In the genomic region with DNA sequence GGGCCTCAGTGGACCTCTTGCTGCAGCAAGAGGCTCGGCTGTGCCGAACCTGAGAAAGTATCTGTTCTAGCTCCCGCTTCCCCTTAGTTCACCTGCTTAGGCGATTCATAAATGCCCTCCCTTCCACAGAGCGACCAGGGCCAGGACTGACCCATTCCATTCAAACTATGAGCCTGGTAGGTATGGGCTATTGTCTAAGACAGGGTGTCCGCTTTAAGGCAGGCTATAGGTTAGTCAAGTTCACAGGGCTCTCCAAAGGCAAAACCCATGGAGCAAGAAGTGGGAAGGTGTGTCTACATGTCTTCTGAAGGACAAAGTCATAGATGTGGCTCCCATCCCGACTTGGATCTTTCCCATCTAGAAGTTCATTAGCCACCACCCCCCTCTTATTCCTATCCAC, we compare ENCODE assay signal across 11 mouse cellular contexts. TPM values are rescaled to one million over a fixed set of nuclear protein-coding genes. Genes with fewer than 3 reads are reported as not detected.
DNase-seq lines count a peak whose midpoint lies in the region; ATAC-seq lines count a peak whose summit lies in the region.
"Had no signal": no experiment of that assay in that cellular context is flagged by ENCODE, and none has a peak within 500 bp of the region (broad histone marks: within the 10 kb centered on the region; RNA-seq: fewer than 3 reads in every experiment).

No protein-coding gene starts in this region.

- H3K27ac ChIP-seq in limb, embryonic 13.5 days = no peak overlapping the region
- H3K27ac ChIP-seq in limb, embryonic 10.5 days = no peak overlapping the region
- peak overlapping the region; percentile 99 for H3K27ac ChIP-seq in forebrain, embryonic 12.5 days
- peak overlapping the region; percentile 94 for H3K27ac ChIP-seq in hindbrain, embryonic 16.5 days (ENCODE audit: low read depth, low read length)
- H3K27ac ChIP-seq in neural tube, embryonic 14.5 days (ENCODE audit: low read depth, low read length) = peak overlapping the region; percentile 78
- H3K27ac ChIP-seq: limb, embryonic 12.5 days had no signal

- peaks cover 58% of the 10 kb centered on the region for H3K27me3 ChIP-seq in limb, embryonic 13.5 days
- peaks cover 62% of the 10 kb centered on the region for H3K27me3 ChIP-seq in limb, embryonic 10.5 days (ENCODE audit: low read depth, poor library complexity, severe bottlenecking)
- peaks cover 27% of the 10 kb centered on the region for H3K27me3 ChIP-seq in forebrain, embryonic 12.5 days
- peaks cover 11% of the 10 kb centered on the region; the same call in 1 of the 2 replicates for H3K27me3 ChIP-seq in hindbrain, embryonic 16.5 days (replicated peaks; ENCODE audit: control insufficient read depth, insufficient read depth, low read length)
- H3K27me3 ChIP-seq in neural tube, embryonic 14.5 days (ENCODE audit: control insufficient read depth, insufficient read depth, low read length) = peaks cover 8% of the 10 kb centered on the region; the same call in 1 of the 2 replicates

- H3K4me2 ChIP-seq in limb, embryonic 13.5 days (replicated peaks) = peak overlapping the region; percentile 77
- peak overlapping the region; percentile 81 for H3K4me2 ChIP-seq in forebrain, embryonic 12.5 days
- H3K4me2 ChIP-seq in hindbrain, embryonic 16.5 days (ENCODE audit: low read length) = peak overlapping the region; percentile 84
- peak overlapping the region; percentile 84 for H3K4me2 ChIP-seq in neural tube, embryonic 14.5 days (ENCODE audit: low read depth, low read length)

- no peak overlapping the region for H3K9ac ChIP-seq in limb, embryonic 13.5 days
- peak overlapping the region; percentile 98 for H3K9ac ChIP-seq in forebrain, embryonic 12.5 days
- peak overlapping the region; percentile 76 for H3K9ac ChIP-seq in hindbrain, embryonic 16.5 days (ENCODE audit: low read depth, low read length)
- H3K9ac ChIP-seq in neural tube, embryonic 14.5 days (replicated peaks; ENCODE audit: low read depth, low read length) = peak overlapping the region; percentile 76; the same call in 1 of the 2 replicates

- ATAC-seq in limb, embryonic 13.5 days (ENCODE audit: low FRiP score, low read depth) = no peak
- no peak for ATAC-seq in forebrain, embryonic 12.5 days (ENCODE audit: low FRiP score)
- no peak for ATAC-seq in hindbrain, embryonic 16.5 days
- ATAC-seq in neural tube, embryonic 14.5 days (ENCODE audit: low read depth) = no peak

- no peaks in the 10 kb centered on the region for H3K9me3 ChIP-seq in limb, embryonic 13.5 days
- H3K9me3 ChIP-seq in limb, embryonic 10.5 days (replicated peaks) = no peaks in the 10 kb centered on the region
- no peaks in the 10 kb centered on the region for H3K9me3 ChIP-seq in forebrain, embryonic 12.5 days
- no peaks in the 10 kb centered on the region for H3K9me3 ChIP-seq in hindbrain, embryonic 16.5 days (ENCODE audit: control insufficient read depth, low read length)
- H3K9me3 ChIP-seq in neural tube, embryonic 14.5 days (ENCODE audit: control insufficient read depth, low read length) = no peaks in the 10 kb centered on the region
- H3K9me3 ChIP-seq: limb, embryonic 12.5 days had no signal

- peaks cover 10% of the 10 kb centered on the region for H3K36me3 ChIP-seq in limb, embryonic 13.5 days
- H3K36me3 ChIP-seq in limb, embryonic 10.5 days = peaks cover 18% of the 10 kb centered on the region
- H3K36me3 ChIP-seq in forebrain, embryonic 12.5 days (replicated peaks) = peaks cover 17% of the 10 kb centered on the region; the same call in 1 of the 2 replicates
- no peaks in the 10 kb centered on the region for H3K36me3 ChIP-seq in hindbrain, embryonic 16.5 days (ENCODE audit: control insufficient read depth, insufficient read depth, low read length)
- H3K36me3 ChIP-seq in neural tube, embryonic 14.5 days (ENCODE audit: control insufficient read depth, insufficient read depth, low read length) = no peaks in the 10 kb centered on the region

- WGBS in limb, embryonic 13.5 days = 80% methylated on average over 7 of the region's 7 CpGs
- WGBS in limb, embryonic 10.5 days = 80% methylated on average over 7 of the region's 7 CpGs
- WGBS in forebrain, embryonic 12.5 days = 29% methylated on average over 7 of the region's 7 CpGs
- 32% methylated on average over 7 of the region's 7 CpGs for whole genome bisulfite sequencing in hindbrain, embryonic 16.5 days
- WGBS in neural tube, embryonic 14.5 days = 33% methylated on average over 7 of the region's 7 CpGs

- DNase-seq in limb, embryonic 10.5 days (ENCODE audit: low spot score) = no peak
- no peak for DNase-seq in urinary bladder, adult 2 months (ENCODE audit: low spot score)
- DNase-seq in cerebellum, postnatal 14 days = no peak
- DNase-seq in adrenal gland, adult 8-10 months = no peak
- DNase-seq: gastrocnemius, postnatal 14 days; right cerebral cortex, postnatal 14 days had no signal

- H3K4me3 ChIP-seq in limb, embryonic 13.5 days = no peak overlapping the region
- H3K4me3 ChIP-seq in limb, embryonic 10.5 days = no peak overlapping the region
- peak overlapping the region; percentile 77 for H3K4me3 ChIP-seq in forebrain, embryonic 12.5 days (replicated peaks)
- H3K4me3 ChIP-seq in hindbrain, embryonic 16.5 days (ENCODE audit: low read length) = peak overlapping the region; percentile 75
- peak overlapping the region; percentile 73 for H3K4me3 ChIP-seq in neural tube, embryonic 14.5 days (ENCODE audit: low read depth, low read length)

- H3K4me1 ChIP-seq in limb, embryonic 13.5 days = peaks cover 73% of the 10 kb centered on the region
- peaks cover 73% of the 10 kb centered on the region for H3K4me1 ChIP-seq in limb, embryonic 10.5 days
- H3K4me1 ChIP-seq in forebrain, embryonic 12.5 days = peaks cover 74% of the 10 kb centered on the region
- peaks cover 65% of the 10 kb centered on the region for H3K4me1 ChIP-seq in hindbrain, embryonic 16.5 days (ENCODE audit: control insufficient read depth, insufficient read depth, low read depth, low read length)
- peaks cover 56% of the 10 kb centered on the region for H3K4me1 ChIP-seq in neural tube, embryonic 14.5 days (ENCODE audit: control insufficient read depth, insufficient read depth, low read length)

RNA-seq across cellular contexts. Expression of gene Pank4, which starts 1.2 kb away (rescaled TPM):
- polyA plus RNA-seq in limb, embryonic 13.5 days (2015; fragmentation: Nextera tagmentation; extraction: Ambion mirVana) = 46.0 and 48.2 TPM in 2 replicates
- polyA plus RNA-seq in limb, embryonic 10.5 days (2016; fragmentation: Nextera tagmentation; extraction: Ambion mirVana) = 45.8 and 56.5 TPM in 2 replicates
- polyA plus RNA-seq in forebrain, embryonic 12.5 days (2016; fragmentation: Nextera tagmentation; extraction: Ambion mirVana) = 46.7 and 51.8 TPM in 2 replicates
- polyA plus RNA-seq in hindbrain, embryonic 16.5 days (2015; fragmentation: Nextera tagmentation; extraction: Ambion mirVana) = 37.8 and 39.5 TPM in 2 replicates
- 36.1 and 37.3 TPM in 2 replicates for polyA plus RNA-seq in neural tube, embryonic 14.5 days (2014; fragmentation: Nextera tagmentation; extraction: Ambion mirVana)
- polyA plus RNA-seq in urinary bladder, adult 2 months (2012; rRNA removed) = 39.8 and 45.9 TPM in 2 replicates
- total RNA-seq in adrenal gland, adult 8-10 months (2022) = 10 to 100 TPM; 27.8 to 38.1 (median 34.0) TPM

RNA-seq across cellular contexts. Expression of gene Hes5, which starts 2.0 kb away (rescaled TPM):
- 0.94 and 2.3 TPM in 2 replicates for polyA plus RNA-seq in limb, embryonic 13.5 days (2015; fragmentation: Nextera tagmentation; extraction: Ambion mirVana)
- 0.33 and 1.1 TPM in 2 replicates for polyA plus RNA-seq in limb, embryonic 10.5 days (2016; fragmentation: Nextera tagmentation; extraction: Ambion mirVana)
- polyA plus RNA-seq in forebrain, embryonic 12.5 days (2016; fragmentation: Nextera tagmentation; extraction: Ambion mirVana) = 456 and 462 TPM in 2 replicates
- 146 and 167 TPM in 2 replicates for polyA plus RNA-seq in hindbrain, embryonic 16.5 days (2015; fragmentation: Nextera tagmentation; extraction: Ambion mirVana)
- 40.9 and 60.1 TPM in 2 replicates for polyA plus RNA-seq in neural tube, embryonic 14.5 days (2014; fragmentation: Nextera tagmentation; extraction: Ambion mirVana)
- polyA plus RNA-seq in urinary bladder, adult 2 months (2012; rRNA removed) = 0.06 and 0.07 TPM in 2 replicates
- not detected for total RNA-seq in adrenal gland, adult 8-10 months (2022)

RNA-seq across cellular contexts. Expression of gene Tnfrsf14, which starts 34.3 kb away (rescaled TPM):
- polyA plus RNA-seq in limb, embryonic 13.5 days (2015; fragmentation: Nextera tagmentation; extraction: Ambion mirVana) = 1.2 and 1.8 TPM in 2 replicates
- 0.55 and 2.4 TPM in 2 replicates for polyA plus RNA-seq in limb, embryonic 10.5 days (2016; fragmentation: Nextera tagmentation; extraction: Ambion mirVana)
- 0.21 and 1.2 TPM in 2 replicates for polyA plus RNA-seq in forebrain, embryonic 12.5 days (2016; fragmentation: Nextera tagmentation; extraction: Ambion mirVana)
- polyA plus RNA-seq in hindbrain, embryonic 16.5 days (2015; fragmentation: Nextera tagmentation; extraction: Ambion mirVana) = 0.23 and 0.27 TPM in 2 replicates
- not detected in 2 replicates for polyA plus RNA-seq in neural tube, embryonic 14.5 days (2014; fragmentation: Nextera tagmentation; extraction: Ambion mirVana)
- polyA plus RNA-seq in urinary bladder, adult 2 months (2012; rRNA removed) = 18.8 and 21.4 TPM in 2 replicates
- 10 to 100 TPM in 1 of 4 experiments, 1 to 10 TPM in 3; 6.9 to 14.7 (median 8.7) TPM for total RNA-seq in adrenal gland, adult 8-10 months (2022)

Comparison
In these comparisons a context has a peak if more than half of its experiments do, and no peak if none do; other contexts are left out.
1. H3K27ac ChIP-seq: peak in forebrain, embryonic 12.5 days (single experiment), hindbrain, embryonic 16.5 days (single experiment) and neural tube, embryonic 14.5 days (single experiment); none in limb, embryonic 13.5 days (single experiment) and limb, embryonic 10.5 days (single experiment).
2. H3K4me3 ChIP-seq: peak in forebrain, embryonic 12.5 days (single experiment), hindbrain, embryonic 16.5 days (single experiment) and neural tube, embryonic 14.5 days (single experiment); none in limb, embryonic 13.5 days (single experiment) and limb, embryonic 10.5 days (single experiment).
3. RNA of gene Hes5, which starts 2.0 kb away (polyA plus RNA-seq): 456 to 462 TPM in forebrain, embryonic 12.5 days, 146 to 167 TPM in hindbrain, embryonic 16.5 days and 40.9 to 60.1 TPM in neural tube, embryonic 14.5 days; 0.94 to 2.3 TPM in limb, embryonic 13.5 days, 0.33 to 1.1 TPM in limb, embryonic 10.5 days and 0.06 to 0.07 TPM in urinary bladder, adult 2 months; every median in the first group is over 10 times any median in the second.
4. Peak in every context shown above with its lines, with median percentiles within 50 percentile points of each other: H3K4me2 ChIP-seq.